Mouse (Mus musculus) CH12.LX (cell line): Measurements from ENCODE around the gene Slc24a1.

Experiments used
- BHLHE40 ChIP-seq: IDR thresholded peaks from 2 replicates; pipeline ENCODE4 v1.6.1; 2011; ENCODE audit warnings: mild to moderate bottlenecking, low read depth, low read length, improper control_type of control experiment
- CTCF ChIP-seq, 2 experiments: IDR thresholded peaks in 1 of 2; conservative IDR thresholded peaks in 1 of 2; 2 replicates each; pipeline ENCODE4 v1.5.1; 2011 to 2012; ENCODE audit warnings: low read depth in 2 of 2, low read length in 2 of 2, improper control_type of control experiment in 1 of 2, inconsistent platforms in 1 of 2, mild to moderate bottlenecking in 1 of 2, moderate library complexity in 1 of 2
- EP300 ChIP-seq: IDR thresholded peaks from 2 replicates; pipeline ENCODE4 v1.6.1; 2011; ENCODE audit warnings: low read length, improper control_type of control experiment
- GABPA ChIP-seq: IDR thresholded peaks from 2 replicates; pipeline ENCODE4 v1.6.1; 2012; ENCODE audit warnings: low read depth, low read length, improper control_type of control experiment, inconsistent platforms; ENCODE audit not compliant: insufficient replicate concordance
- JUN ChIP-seq: IDR thresholded peaks from 2 replicates; pipeline ENCODE4 v1.6.1; 2011; ENCODE audit warnings: low read depth, mild to moderate bottlenecking, low read length, improper control_type of control experiment, moderate library complexity; ENCODE audit not compliant: insufficient read depth
- MAFK ChIP-seq: IDR thresholded peaks from 2 replicates; pipeline ENCODE4 v1.6.1; 2011; ENCODE audit warnings: low read length, improper control_type of control experiment; ENCODE audit not compliant: insufficient replicate concordance
- MAX ChIP-seq: IDR thresholded peaks from 2 replicates; pipeline ENCODE4 v1.6.1; 2011; ENCODE audit warnings: low read length, improper control_type of control experiment
- MAZ ChIP-seq: IDR thresholded peaks from 2 replicates; pipeline ENCODE4 v1.6.1; 2012; ENCODE audit warnings: low read depth, mild to moderate bottlenecking, inconsistent platforms, low read length, improper control_type of control experiment, moderate library complexity
- POLR2A ChIP-seq: IDR thresholded peaks from 2 replicates; pipeline ENCODE4 v1.6.1; 2011; ENCODE audit warnings: low read depth, mild to moderate bottlenecking, improper control_type of control experiment, low read length
- SMC3 ChIP-seq: IDR thresholded peaks from 2 replicates; pipeline ENCODE4 v1.6.1; 2011; ENCODE audit warnings: low read depth, low read length, improper control_type of control experiment
- TCF12 ChIP-seq: IDR thresholded peaks from 2 replicates; pipeline ENCODE4 v1.6.1; 2014; ENCODE audit warnings: low read depth, mild to moderate bottlenecking, inconsistent platforms, low read length, improper control_type of control experiment
- USF2 ChIP-seq: conservative IDR thresholded peaks from 2 replicates; pipeline ENCODE4 v1.6.1; 2011; ENCODE audit warnings: low read depth, low read length, improper control_type of control experiment
- ZC3H11A ChIP-seq: IDR thresholded peaks from 2 replicates; pipeline ENCODE4 v1.6.1; 2012; ENCODE audit warnings: low read depth, mild to moderate bottlenecking, inconsistent platforms, low read length, improper control_type of control experiment
- ZKSCAN1 ChIP-seq: IDR thresholded peaks from 2 replicates; pipeline ENCODE4 v1.6.1; 2012; ENCODE audit warnings: low read depth, inconsistent platforms, low read length, improper control_type of control experiment, borderline replicate concordance

GRCm38 (mm10) chr9:64896605-64897004, 54.8 kb downstream of the Slc24a1 start:
- TF ChIP-seq MAFK (no peak), CTCF (conservative IDR thresholded peaks at IDR 0.05 in 1 of 2, IDR thresholded peaks at IDR 0.05 in 1 of 2; ENCODE audit: low read depth in 2 of 2, low read length in 2 of 2) (no peak), EP300 (no peak), SMC3 (no peak), POLR2A (no peak), USF2 (no peak), JUN (no peak), ZC3H11A (no peak), GABPA (no peak), MAZ (no peak), ZKSCAN1 (no peak), MAX (no peak), BHLHE40 (no peak), TCF12 (no peak)
